Mouse (Mus musculus): ENCODE measurements around the gene Tmem119. TPM values are rescaled to one million over a fixed set of nuclear protein-coding genes. Genes with fewer than 3 reads are reported as not detected.

Tmem119 gene
- polyA plus RNA-seq, 1 experiment from 2014 or later: 51.1 TPM

GRCm38 (mm10) chr5:113840443-113840842 is 40.1 kb upstream of the Tmem119 start:
- ATAC-seq (ENCODE audit: low read depth): no peak
- Histone ChIP-seq H3K27ac (ENCODE audit: low read length) (no peak overlapping the region), H3K36me3 (ENCODE audit: control insufficient read depth, insufficient read depth, low read length) (peaks cover 11% of the 10 kb centered on the region), H3K9ac (ENCODE audit: low read length) (no peak overlapping the region), H3K27me3 (ENCODE audit: control insufficient read depth, insufficient read depth, low read depth, low read length) (no peaks in the 10 kb centered on the region), H3K4me2 (ENCODE audit: low read depth, low read length) (no peak overlapping the region), H3K4me3 (ENCODE audit: low read length) (no peak overlapping the region), H3K4me1 (replicated peaks; ENCODE audit: control insufficient read depth, insufficient read depth, low read length) (peaks cover 18% of the 10 kb centered on the region), H3K9me3 (ENCODE audit: control insufficient read depth, low read length) (no peaks in the 10 kb centered on the region)
- WGBS: 82% methylated on average over 4 of the region's 4 CpGs

- Histone ChIP-seq H3K36me3 (ENCODE audit: control insufficient read depth, insufficient read depth, low read length) (no peaks in the 10 kb centered on the region; the same call in none of the 2 replicates), H3K9ac (ENCODE audit: low read length) (no peak overlapping the region), H3K9me3 (ENCODE audit: control insufficient read depth, low read length) (no peaks in the 10 kb centered on the region), H3K27ac (ENCODE audit: low read length) (no peak overlapping the region), H3K4me3 (ENCODE audit: low read length) (no peak overlapping the region), H3K27me3 (ENCODE audit: control insufficient read depth, insufficient read depth, low read depth, low read length) (no peaks in the 10 kb centered on the region), H3K4me2 (ENCODE audit: low read depth, low read length) (no peak overlapping the region), H3K4me1 (replicated peaks; ENCODE audit: control insufficient read depth, insufficient read depth, low read length) (peaks cover 5% of the 10 kb centered on the region; the same call in 1 of the 2 replicates)
- WGBS: 73% methylated on average over 10 of the region's 10 CpGs
- ATAC-seq (ENCODE audit: low read depth): no peak
Observed at GRCm38 (mm10) chr5:113836961-113837360, 36.6 kb upstream of the Tmem119 start.

- Histone ChIP-seq H3K4me1 (replicated peaks; ENCODE audit: control insufficient read depth, insufficient read depth, low read length) (no peaks in the 10 kb centered on the region), H3K36me3 (ENCODE audit: control insufficient read depth, insufficient read depth, low read length) (no peaks in the 10 kb centered on the region), H3K27ac (ENCODE audit: low read length) (no peak overlapping the region), H3K4me2 (ENCODE audit: low read depth, low read length) (no peak overlapping the region), H3K27me3 (ENCODE audit: control insufficient read depth, insufficient read depth, low read depth, low read length) (no peaks in the 10 kb centered on the region), H3K9me3 (ENCODE audit: control insufficient read depth, low read length) (no peaks in the 10 kb centered on the region), H3K4me3 (ENCODE audit: low read length) (no peak overlapping the region), H3K9ac (ENCODE audit: low read length) (no peak overlapping the region)
- 46% methylated on average over 16 of the region's 16 CpGs for WGBS
- ATAC-seq (ENCODE audit: low read depth): no peak
Observed at GRCm38 (mm10) chr5:113833316-113833947, 33.1 kb upstream of the Tmem119 start.

GRCm38 (mm10) chr5:113832490-113832901 is 32.2 kb upstream of the Tmem119 start, which contains the start of gene Selplg:
TSS of gene Selplg (minus strand) at chr5:113832644.
- no peak within 1 kb of the TSS for H3K27ac ChIP-seq (ENCODE audit: low read length)
- no peak within 1 kb of the TSS for H3K9ac ChIP-seq (ENCODE audit: low read length)
- H3K27me3 ChIP-seq (ENCODE audit: control insufficient read depth, insufficient read depth, low read depth, low read length): no peaks in the 10 kb centered on the region
- ATAC-seq (ENCODE audit: low read depth): no peak
- H3K4me3 ChIP-seq (ENCODE audit: low read length): no peak within 1 kb of the TSS
- H3K36me3 ChIP-seq (ENCODE audit: control insufficient read depth, insufficient read depth, low read length): no peaks in the 10 kb centered on the region
- H3K9me3 ChIP-seq (ENCODE audit: control insufficient read depth, low read length): no peaks in the 10 kb centered on the region
- 30% methylated on average over 8 of the region's 8 CpGs for WGBS
- H3K4me2 ChIP-seq (ENCODE audit: low read depth, low read length): no peak within 1 kb of the TSS
- no peaks in the 10 kb centered on the region for H3K4me1 ChIP-seq (replicated peaks; ENCODE audit: control insufficient read depth, insufficient read depth, low read length)

- H3K27me3 ChIP-seq (ENCODE audit: control insufficient read depth, insufficient read depth, low read depth, low read length): no peaks in the 10 kb centered on the region
- no peaks in the 10 kb centered on the region for H3K36me3 ChIP-seq (ENCODE audit: control insufficient read depth, insufficient read depth, low read length)
- ATAC-seq (ENCODE audit: low read depth): no peak
- H3K9me3 ChIP-seq (ENCODE audit: control insufficient read depth, low read length): no peaks in the 10 kb centered on the region
- no peak overlapping the region for H3K9ac ChIP-seq (ENCODE audit: low read length)
- no peak overlapping the region for H3K27ac ChIP-seq (ENCODE audit: low read length)
- WGBS: 37% methylated on average over 3 of the region's 3 CpGs
- H3K4me3 ChIP-seq (ENCODE audit: low read length): no peak overlapping the region
- no peak overlapping the region for H3K4me2 ChIP-seq (ENCODE audit: low read depth, low read length)
- no peaks in the 10 kb centered on the region for H3K4me1 ChIP-seq (replicated peaks; ENCODE audit: control insufficient read depth, insufficient read depth, low read length)
Observed at GRCm38 (mm10) chr5:113831741-113832140, 31.4 kb upstream of the Tmem119 start.

GRCm38 (mm10) chr5:113830796-113831195 is 30.5 kb upstream of the Tmem119 start:
- no peak overlapping the region for H3K9ac ChIP-seq (ENCODE audit: low read length)
- H3K4me2 ChIP-seq (ENCODE audit: low read depth, low read length): no peak overlapping the region
- no peaks in the 10 kb centered on the region for H3K36me3 ChIP-seq (ENCODE audit: control insufficient read depth, insufficient read depth, low read length)
- H3K4me3 ChIP-seq (ENCODE audit: low read length): no peak overlapping the region
- no peaks in the 10 kb centered on the region for H3K9me3 ChIP-seq (ENCODE audit: control insufficient read depth, low read length)
- 81% methylated on average over 5 of the region's 5 CpGs for WGBS
- no peak overlapping the region for H3K27ac ChIP-seq (ENCODE audit: low read length)
- no peaks in the 10 kb centered on the region for H3K4me1 ChIP-seq (replicated peaks; ENCODE audit: control insufficient read depth, insufficient read depth, low read length)
- no peaks in the 10 kb centered on the region for H3K27me3 ChIP-seq (ENCODE audit: control insufficient read depth, insufficient read depth, low read depth, low read length)
- ATAC-seq (ENCODE audit: low read depth): no peak

- Histone ChIP-seq H3K4me3 (ENCODE audit: low read length) (no peak overlapping the region), H3K36me3 (ENCODE audit: control insufficient read depth, insufficient read depth, low read length) (no peaks in the 10 kb centered on the region), H3K9ac (ENCODE audit: low read length) (no peak overlapping the region), H3K9me3 (ENCODE audit: control insufficient read depth, low read length) (no peaks in the 10 kb centered on the region), H3K4me2 (ENCODE audit: low read depth, low read length) (no peak overlapping the region), H3K27ac (ENCODE audit: low read length) (no peak overlapping the region), H3K27me3 (ENCODE audit: control insufficient read depth, insufficient read depth, low read depth, low read length) (no peaks in the 10 kb centered on the region; the same call in 1 of the 2 replicates), H3K4me1 (replicated peaks; ENCODE audit: control insufficient read depth, insufficient read depth, low read length) (no peaks in the 10 kb centered on the region)
- 49% methylated on average over 10 of the region's 10 CpGs for WGBS
- no peak for ATAC-seq (ENCODE audit: low read depth)
Observed at GRCm38 (mm10) chr5:113830292-113830643, 30.0 kb upstream of the Tmem119 start.

- H3K4me2 ChIP-seq (ENCODE audit: low read depth, low read length): no peak overlapping the region
- no peaks in the 10 kb centered on the region for H3K36me3 ChIP-seq (ENCODE audit: control insufficient read depth, insufficient read depth, low read length)
- H3K27ac ChIP-seq (ENCODE audit: low read length): no peak overlapping the region
- no peak for ATAC-seq (ENCODE audit: low read depth)
- 68% methylated on average over 7 of the region's 7 CpGs for WGBS
- H3K4me1 ChIP-seq (replicated peaks; ENCODE audit: control insufficient read depth, insufficient read depth, low read length): no peaks in the 10 kb centered on the region
- H3K4me3 ChIP-seq (ENCODE audit: low read length): no peak overlapping the region
- no peak overlapping the region for H3K9ac ChIP-seq (ENCODE audit: low read length)
- no peaks in the 10 kb centered on the region; the same call in 1 of the 2 replicates for H3K27me3 ChIP-seq (ENCODE audit: control insufficient read depth, insufficient read depth, low read depth, low read length)
- no peaks in the 10 kb centered on the region for H3K9me3 ChIP-seq (ENCODE audit: control insufficient read depth, low read length)
Observed at GRCm38 (mm10) chr5:113829566-113830291, 29.4 kb upstream of the Tmem119 start.

- H3K9ac ChIP-seq (ENCODE audit: low read length): 0 out of 2 replicates have a peak overlapping the region, but pooled peaks have one; percentile 5
- no peaks in the 10 kb centered on the region for H3K36me3 ChIP-seq (ENCODE audit: control insufficient read depth, insufficient read depth, low read length)
- no peaks in the 10 kb centered on the region; the same call in 1 of the 2 replicates for H3K27me3 ChIP-seq (ENCODE audit: control insufficient read depth, insufficient read depth, low read depth, low read length)
- 39% methylated on average over 7 of the region's 7 CpGs for WGBS
- ATAC-seq (ENCODE audit: low read depth): peak; percentile 55; the same call in 1 of the 2 replicates
- H3K27ac ChIP-seq (ENCODE audit: low read length): no peak overlapping the region
- H3K9me3 ChIP-seq (ENCODE audit: control insufficient read depth, low read length): no peaks in the 10 kb centered on the region
- H3K4me1 ChIP-seq (replicated peaks; ENCODE audit: control insufficient read depth, insufficient read depth, low read length): no peaks in the 10 kb centered on the region
- H3K4me3 ChIP-seq (ENCODE audit: low read length): no peak overlapping the region
- no peak overlapping the region for H3K4me2 ChIP-seq (ENCODE audit: low read depth, low read length)
Observed at GRCm38 (mm10) chr5:113828481-113828880, 28.2 kb upstream of the Tmem119 start.

Measured in lung, embryonic 16.5 days (tissue).